Mouse (Mus musculus): ENCODE data around the gene Gm7995. TPM values are rescaled to one million over a fixed set of nuclear protein-coding genes. Genes with fewer than 3 reads are reported as not detected.

Gm7995 gene
- polyA plus RNA-seq (2015; fragmentation: Nextera tagmentation; extraction: Ambion mirVana) = not detected in 2 replicates

GRCm38 (mm10) chr14:42309910-42310309 is at the start of gene Gm7995:
Gm7995 (plus strand) TSS chr14:42310210.

GRCm38 (mm10) chr14:42297258-42297657 is 12.8 kb upstream of the Gm7995 start, which contains the start of gene Gm9611:
Gm9611 (minus strand) TSS chr14:42297358.

Other genes with a start within 250 kb of the Gm7995 start
- gene Gm7951, start 192.8 kb upstream of the Gm7995 start, polyA plus RNA-seq (2015; fragmentation: Nextera tagmentation; extraction: Ambion mirVana) = not detected in 2 replicates
- gene Gm17027, start 147.6 kb upstream of the Gm7995 start, polyA plus RNA-seq (2015; fragmentation: Nextera tagmentation; extraction: Ambion mirVana) = not detected in 2 replicates
- gene Gm3573, start 119.4 kb upstream of the Gm7995 start, polyA plus RNA-seq (2015; fragmentation: Nextera tagmentation; extraction: Ambion mirVana) = not detected in 2 replicates
- gene Gm17026, start 50.2 kb upstream of the Gm7995 start, polyA plus RNA-seq (2015; fragmentation: Nextera tagmentation; extraction: Ambion mirVana) = not detected in 2 replicates
- not detected in 2 replicates for gene Gm9611, start 12.9 kb upstream of the Gm7995 start, polyA plus RNA-seq (2015; fragmentation: Nextera tagmentation; extraction: Ambion mirVana)
- not detected in 2 replicates for gene Gm8005, start 129.5 kb downstream of the Gm7995 start, polyA plus RNA-seq (2015; fragmentation: Nextera tagmentation; extraction: Ambion mirVana)
- not detected in 2 replicates for gene Gm8011, start 153.7 kb downstream of the Gm7995 start, polyA plus RNA-seq (2015; fragmentation: Nextera tagmentation; extraction: Ambion mirVana)
- not detected in 2 replicates for gene Gm8020, start 192.1 kb downstream of the Gm7995 start, polyA plus RNA-seq (2015; fragmentation: Nextera tagmentation; extraction: Ambion mirVana)
- gene Gm8024, start 214.1 kb downstream of the Gm7995 start, polyA plus RNA-seq (2015; fragmentation: Nextera tagmentation; extraction: Ambion mirVana) = not detected in 2 replicates